Mouse (Mus musculus): ENCODE measurements around the gene Camta1. TPM values are rescaled to one million over a fixed set of nuclear protein-coding genes. Genes with fewer than 3 reads are reported as not detected.

Camta1 gene
- polyA plus RNA-seq, 1 experiment = 13.4 TPM

- peaks cover 38% of the 10 kb centered on the region for H3K9me3 ChIP-seq
- no peaks in the 10 kb centered on the region for H3K27me3 ChIP-seq (replicated peaks)
- TF ChIP-seq FLI1 (IDR thresholded peaks at IDR 0.05; ENCODE audit: low read length) = no peak
- TF ChIP-seq GATA1 (IDR thresholded peaks at IDR 0.05; ENCODE audit: borderline replicate concordance, low read length) = no peak
- H3K4me3 ChIP-seq (replicated peaks) = no peak overlapping the region
- no peaks in the 10 kb centered on the region for H3K36me3 ChIP-seq (replicated peaks; ENCODE audit: low read length)
- no peaks in the 10 kb centered on the region for H3K4me1 ChIP-seq
Observed at GRCm38 (mm10) chr4:151468381-151468780, 393.3 kb downstream of the Camta1 start.

GRCm38 (mm10) chr4:151458686-151459085 lies 403.0 kb downstream of the Camta1 start:
- no peaks in the 10 kb centered on the region for H3K4me1 ChIP-seq
- no peaks in the 10 kb centered on the region for H3K27me3 ChIP-seq (replicated peaks)
- peaks cover 27% of the 10 kb centered on the region; the same call in 1 of the 2 replicates for H3K9me3 ChIP-seq
- TF ChIP-seq FLI1 (IDR thresholded peaks at IDR 0.05; ENCODE audit: low read length) (no peak), GATA1 (IDR thresholded peaks at IDR 0.05; ENCODE audit: borderline replicate concordance, low read length) (no peak)
- no peak overlapping the region for H3K4me3 ChIP-seq (replicated peaks)
- no peaks in the 10 kb centered on the region for H3K36me3 ChIP-seq (replicated peaks; ENCODE audit: low read length)

GRCm38 (mm10) chr4:151454611-151455010 lies 407.1 kb downstream of the Camta1 start:
- TF ChIP-seq GATA1 (IDR thresholded peaks at IDR 0.05; ENCODE audit: borderline replicate concordance, low read length) (no peak), FLI1 (IDR thresholded peaks at IDR 0.05; ENCODE audit: low read length) (no peak)
- Histone ChIP-seq H3K36me3 (replicated peaks; ENCODE audit: low read length) (no peaks in the 10 kb centered on the region), H3K9me3 (peaks cover 32% of the 10 kb centered on the region; the same call in 1 of the 2 replicates), H3K27me3 (replicated peaks) (no peaks in the 10 kb centered on the region), H3K4me1 (no peaks in the 10 kb centered on the region), H3K4me3 (replicated peaks) (no peak overlapping the region)

GRCm38 (mm10) chr4:151454065-151454464 lies 407.6 kb downstream of the Camta1 start:
- H3K27me3 ChIP-seq (replicated peaks) = no peaks in the 10 kb centered on the region
- H3K4me3 ChIP-seq (replicated peaks) = no peak overlapping the region
- no peaks in the 10 kb centered on the region for H3K36me3 ChIP-seq (replicated peaks; ENCODE audit: low read length)
- H3K9me3 ChIP-seq = peaks cover 32% of the 10 kb centered on the region; the same call in 1 of the 2 replicates
- no peaks in the 10 kb centered on the region for H3K4me1 ChIP-seq
- no peak for TF ChIP-seq GATA1 (IDR thresholded peaks at IDR 0.05; ENCODE audit: borderline replicate concordance, low read length)
- no peak for TF ChIP-seq FLI1 (IDR thresholded peaks at IDR 0.05; ENCODE audit: low read length)

- no peak overlapping the region for H3K4me3 ChIP-seq (replicated peaks)
- H3K36me3 ChIP-seq (replicated peaks; ENCODE audit: low read length) = no peaks in the 10 kb centered on the region
- TF ChIP-seq GATA1 (IDR thresholded peaks at IDR 0.05; ENCODE audit: borderline replicate concordance, low read length) (no peak), FLI1 (IDR thresholded peaks at IDR 0.05; ENCODE audit: low read length) (no peak)
- H3K27me3 ChIP-seq (replicated peaks) = no peaks in the 10 kb centered on the region
- peaks cover 35% of the 10 kb centered on the region; the same call in 1 of the 2 replicates for H3K9me3 ChIP-seq
- H3K4me1 ChIP-seq = no peaks in the 10 kb centered on the region
Observed at GRCm38 (mm10) chr4:151451885-151452284, 409.8 kb downstream of the Camta1 start.

GRCm38 (mm10) chr4:151449981-151450380 lies 411.7 kb downstream of the Camta1 start:
- Histone ChIP-seq H3K4me1 (no peaks in the 10 kb centered on the region), H3K27me3 (replicated peaks) (no peaks in the 10 kb centered on the region), H3K36me3 (replicated peaks; ENCODE audit: low read length) (no peaks in the 10 kb centered on the region), H3K4me3 (replicated peaks) (no peak overlapping the region), H3K9me3 (peaks cover 25% of the 10 kb centered on the region; the same call in 1 of the 2 replicates)
- TF ChIP-seq GATA1 (IDR thresholded peaks at IDR 0.05; ENCODE audit: borderline replicate concordance, low read length) (no peak), FLI1 (IDR thresholded peaks at IDR 0.05; ENCODE audit: low read length) (no peak)

- H3K4me1 ChIP-seq = no peaks in the 10 kb centered on the region
- H3K36me3 ChIP-seq (replicated peaks; ENCODE audit: low read length) = no peaks in the 10 kb centered on the region
- H3K27me3 ChIP-seq (replicated peaks) = no peaks in the 10 kb centered on the region
- H3K9me3 ChIP-seq = peaks cover 24% of the 10 kb centered on the region; the same call in 1 of the 2 replicates
- TF ChIP-seq FLI1 (IDR thresholded peaks at IDR 0.05; ENCODE audit: low read length) (no peak), GATA1 (IDR thresholded peaks at IDR 0.05; ENCODE audit: borderline replicate concordance, low read length) (no peak)
- no peak overlapping the region for H3K4me3 ChIP-seq (replicated peaks)
Observed at GRCm38 (mm10) chr4:151448341-151448740, 413.3 kb downstream of the Camta1 start.

- no peaks in the 10 kb centered on the region for H3K36me3 ChIP-seq (replicated peaks; ENCODE audit: low read length)
- peaks cover 45% of the 10 kb centered on the region for H3K9me3 ChIP-seq
- H3K4me1 ChIP-seq = no peaks in the 10 kb centered on the region
- TF ChIP-seq FLI1 (IDR thresholded peaks at IDR 0.05; ENCODE audit: low read length) (no peak), GATA1 (IDR thresholded peaks at IDR 0.05; ENCODE audit: borderline replicate concordance, low read length) (no peak)
- no peak overlapping the region for H3K4me3 ChIP-seq (replicated peaks)
- no peaks in the 10 kb centered on the region for H3K27me3 ChIP-seq (replicated peaks)
Observed at GRCm38 (mm10) chr4:151444665-151445064, 417.0 kb downstream of the Camta1 start.

GRCm38 (mm10) chr4:151438561-151438960 lies 423.1 kb downstream of the Camta1 start:
- peaks cover 70% of the 10 kb centered on the region for H3K9me3 ChIP-seq
- TF ChIP-seq GATA1 (IDR thresholded peaks at IDR 0.05; ENCODE audit: borderline replicate concordance, low read length) (no peak), FLI1 (IDR thresholded peaks at IDR 0.05; ENCODE audit: low read length) (no peak)

GRCm38 (mm10) chr4:151437859-151438258 lies 423.8 kb downstream of the Camta1 start:
- Histone ChIP-seq H3K4me1 (no peaks in the 10 kb centered on the region), H3K27me3 (replicated peaks) (no peaks in the 10 kb centered on the region), H3K36me3 (replicated peaks; ENCODE audit: low read length) (no peaks in the 10 kb centered on the region), H3K9me3 (peaks cover 69% of the 10 kb centered on the region), H3K4me3 (replicated peaks) (no peak overlapping the region)
- TF ChIP-seq GATA1 (IDR thresholded peaks at IDR 0.05; ENCODE audit: borderline replicate concordance, low read length) = no peak
- no peak for TF ChIP-seq FLI1 (IDR thresholded peaks at IDR 0.05; ENCODE audit: low read length)

More at GRCm38 (mm10) chr4:151438561-151438960, 423.1 kb downstream of the Camta1 start:
- H3K4me1 ChIP-seq = no peaks in the 10 kb centered on the region
- no peaks in the 10 kb centered on the region for H3K36me3 ChIP-seq (replicated peaks; ENCODE audit: low read length)
- peak overlapping the region; percentile 46 for H3K4me3 ChIP-seq (replicated peaks)
- H3K27me3 ChIP-seq (replicated peaks) = no peaks in the 10 kb centered on the region
